Mouse (Mus musculus) neural tube, embryonic 15.5 days (tissue): ENCODE measurements around the gene Sult4a1. TPM values are rescaled to one million over a fixed set of nuclear protein-coding genes. Genes with fewer than 3 reads are reported as not detected.

Source experiments
- ATAC-seq: fragments of 200-750 bp; cut with Nextera tagmentation; 2 replicates; pipeline ENCODE4 v1.8.0; 2017; ENCODE audit warnings: mild to moderate bottlenecking, moderate TSS enrichment, moderate library complexity; ENCODE audit not compliant: low FRiP score
- H3K27ac ChIP-seq: fragments of 300-500 bp; sonication (generic); replicated peaks from 2 replicates; pipeline ENCODE4 v1.5.1; 2015; ENCODE audit warnings: mild to moderate bottlenecking, inconsistent platforms
- H3K27me3 ChIP-seq: fragments of 300-500 bp; sonication (generic); replicated peaks from 2 replicates; pipeline ENCODE4 v1.6.1; 2015; ENCODE audit warnings: inconsistent platforms
- H3K36me3 ChIP-seq: fragments of 300-500 bp; sonication (generic); 2 replicates; pipeline ENCODE4 v1.6.1; 2015; ENCODE audit warnings: inconsistent platforms
- H3K4me1 ChIP-seq: fragments of 300-500 bp; sonication (generic); 2 replicates; pipeline ENCODE4 v1.6.1; 2015; ENCODE audit warnings: inconsistent platforms
- H3K4me2 ChIP-seq: fragments of 300-500 bp; sonication (generic); 2 replicates; pipeline ENCODE4 v1.6.1; 2015; ENCODE audit warnings: inconsistent platforms, mild to moderate bottlenecking, moderate library complexity
- H3K4me3 ChIP-seq: fragments of 300-500 bp; sonication (generic); replicated peaks from 2 replicates; pipeline ENCODE4 v1.5.1; 2015; ENCODE audit warnings: mild to moderate bottlenecking, inconsistent platforms
- H3K9ac ChIP-seq: fragments of 300-500 bp; sonication (generic); replicated peaks from 2 replicates; pipeline ENCODE4 v1.6.1; 2015; ENCODE audit warnings: mild to moderate bottlenecking, inconsistent platforms
- H3K9me3 ChIP-seq: fragments of 300-500 bp; sonication (generic); replicated peaks from 2 replicates; pipeline ENCODE4 v1.6.1; 2016; ENCODE audit warnings: inconsistent platforms
- WGBS: fragments of 180-500 bp; shearing (Covaris S2); methylation state at CpG from one replicate; pipeline ENCODE4 v1.1.7; 2015; ENCODE audit warnings: mixed read lengths; 5-methylcytosine and 5-hydroxymethylcytosine counted together
- polyA plus RNA-seq: library from polyadenylated mRNA; unstranded; fragments of >200 nt; fragmentation: Nextera tagmentation; extraction: Ambion mirVana; gene quantifications from 2 replicates; pipeline ENCODE4 v1.2.1, GENCODE M21; 2015

Gene Sult4a1
- polyA plus RNA-seq, result 130 and 150 TPM in 2 replicates

GRCm38 (mm10) chr15:84105105-84105923, at the start of gene Sult4a1:
Gene Sult4a1 (minus strand): TSS chr15:84105754.
- H3K27me3 ChIP-seq, result peaks cover 27% of the 10 kb centered on the region
- 2% methylated on average over 76 of the region's 77 CpGs for WGBS
- peak within 1 kb of the TSS; percentile 67 for H3K9ac ChIP-seq
- H3K36me3 ChIP-seq, result no peaks in the 10 kb centered on the region
- peak within 1 kb of the TSS; percentile 72 for H3K4me2 ChIP-seq
- H3K4me3 ChIP-seq, result peak within 1 kb of the TSS; percentile 74
- peak; percentile 85 for ATAC-seq
- H3K9me3 ChIP-seq, result no peaks in the 10 kb centered on the region
- peaks cover 38% of the 10 kb centered on the region for H3K4me1 ChIP-seq
- peak within 1 kb of the TSS; percentile 78 for H3K27ac ChIP-seq

DNA sequence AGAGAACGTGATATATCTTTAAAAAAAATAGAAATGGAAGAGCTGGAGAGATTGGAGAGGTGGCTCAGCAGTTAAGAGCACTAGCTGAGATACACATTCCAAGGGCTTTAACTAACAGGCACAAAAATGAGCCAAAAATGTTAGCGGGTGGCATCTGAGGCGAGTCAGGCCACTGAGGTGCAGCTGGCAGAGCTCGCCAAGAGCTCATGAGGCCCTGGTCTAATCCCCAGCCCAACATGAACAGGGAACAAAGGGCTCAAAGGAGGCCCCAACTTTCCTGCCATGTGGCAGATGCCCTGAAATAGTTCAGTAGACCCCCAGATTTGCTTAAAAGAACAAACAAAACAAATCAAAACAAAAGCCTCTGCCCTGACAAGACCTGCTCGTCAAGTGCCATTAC, 35.4 kb upstream of the Sult4a1 start:
- WGBS, result 77% methylated on average over 5 of the region's 5 CpGs
- Histone ChIP-seq H3K9me3 (no peaks in the 10 kb centered on the region), H3K4me1 (0 out of 2 replicates have a peak, but pooled peaks cover 2% of the 10 kb centered on the region), H3K9ac (no peak overlapping the region), H3K36me3 (no peaks in the 10 kb centered on the region), H3K4me2 (no peak overlapping the region), H3K27me3 (no peaks in the 10 kb centered on the region), H3K4me3 (no peak overlapping the region), H3K27ac (no peak overlapping the region)
- no peak for ATAC-seq

GRCm38 (mm10) chr15:84140109-84140508, 34.6 kb upstream of the Sult4a1 start:
- no peaks in the 10 kb centered on the region for H3K36me3 ChIP-seq
- H3K27me3 ChIP-seq, result no peaks in the 10 kb centered on the region
- no peak overlapping the region for H3K4me2 ChIP-seq
- no peak overlapping the region for H3K9ac ChIP-seq
- WGBS, result 54% methylated on average over 3 of the region's 3 CpGs
- no peaks in the 10 kb centered on the region for H3K9me3 ChIP-seq
- 0 out of 2 replicates have a peak, but pooled peaks cover 2% of the 10 kb centered on the region for H3K4me1 ChIP-seq
- no peak overlapping the region for H3K27ac ChIP-seq
- no peak for ATAC-seq
- H3K4me3 ChIP-seq, result no peak overlapping the region

- 91% methylated on average over 5 of the region's 5 CpGs for WGBS
- Histone ChIP-seq H3K27ac (no peak overlapping the region), H3K36me3 (no peaks in the 10 kb centered on the region), H3K9ac (no peak overlapping the region), H3K4me1 (0 out of 2 replicates have a peak, but pooled peaks cover 2% of the 10 kb centered on the region), H3K9me3 (no peaks in the 10 kb centered on the region), H3K4me2 (no peak overlapping the region), H3K4me3 (no peak overlapping the region), H3K27me3 (no peaks in the 10 kb centered on the region)
- no peak for ATAC-seq
These were observed 34.0 kb upstream of the Sult4a1 start for GRCm38 (mm10) chr15:84139592-84140005.

DNA sequence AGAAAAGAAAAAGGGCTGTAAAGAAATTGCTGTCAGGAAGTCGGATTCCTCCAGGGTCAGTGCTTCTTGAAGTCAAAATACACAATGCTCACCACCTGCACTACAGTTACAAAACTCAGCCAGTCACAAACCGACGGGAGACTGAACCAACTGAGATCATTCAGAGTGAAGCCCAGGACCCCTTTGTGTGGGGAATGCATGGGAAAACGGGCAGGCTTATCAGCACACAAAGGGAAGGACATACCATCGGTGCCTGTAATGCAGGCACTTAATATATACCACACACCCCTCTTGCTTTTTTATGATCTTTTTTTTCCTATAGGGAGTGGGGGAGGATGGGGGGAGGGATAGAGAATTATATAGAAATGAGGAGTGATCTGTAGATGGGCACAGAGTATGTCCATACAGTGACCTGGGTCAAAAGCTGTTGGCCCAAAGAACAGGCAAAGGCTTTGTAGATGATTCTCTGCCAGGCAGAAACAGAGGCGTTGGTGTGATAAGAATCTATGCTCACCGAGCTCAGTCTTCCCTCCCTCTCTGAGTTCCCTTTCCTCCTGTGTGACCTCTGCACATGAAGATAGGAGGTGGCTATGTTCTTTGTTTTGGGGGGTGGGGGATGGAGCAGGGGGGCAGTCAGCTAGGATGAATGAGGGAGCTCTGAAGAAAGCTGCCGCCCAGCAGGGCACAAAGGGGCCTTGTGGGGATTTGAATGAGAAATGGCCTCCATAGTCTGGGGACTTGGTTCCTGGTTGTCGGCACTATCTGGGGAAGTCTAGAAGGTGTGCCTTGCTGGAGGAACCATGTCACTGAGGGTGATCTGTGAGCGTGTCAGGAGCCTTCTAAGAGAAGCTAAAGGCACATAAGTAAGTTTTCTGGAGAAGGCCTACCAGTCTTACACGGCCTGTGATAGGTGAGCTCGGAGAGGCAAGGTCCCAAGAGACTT, 31.2 kb upstream of the Sult4a1 start:
- H3K4me2 ChIP-seq, result no peak overlapping the region
- no peaks in the 10 kb centered on the region for H3K36me3 ChIP-seq
- 0 out of 2 replicates have a peak, but pooled peaks cover 2% of the 10 kb centered on the region for H3K4me1 ChIP-seq
- no peak overlapping the region for H3K27ac ChIP-seq
- H3K4me3 ChIP-seq, result no peak overlapping the region
- no peaks in the 10 kb centered on the region for H3K9me3 ChIP-seq
- no peak for ATAC-seq
- 24% methylated on average over 12 of the region's 12 CpGs for WGBS
- H3K9ac ChIP-seq, result no peak overlapping the region
- H3K27me3 ChIP-seq, result no peaks in the 10 kb centered on the region

- H3K27ac ChIP-seq, result no peak overlapping the region
- no peak overlapping the region for H3K4me2 ChIP-seq
- H3K9me3 ChIP-seq, result no peaks in the 10 kb centered on the region
- no peak overlapping the region for H3K4me3 ChIP-seq
- H3K36me3 ChIP-seq, result no peaks in the 10 kb centered on the region
- no peaks in the 10 kb centered on the region for H3K27me3 ChIP-seq
- no peak overlapping the region for H3K9ac ChIP-seq
- H3K4me1 ChIP-seq, result 0 out of 2 replicates have a peak, but pooled peaks cover 2% of the 10 kb centered on the region
- 91% methylated on average over 5 of the region's 5 CpGs for WGBS
- no peak for ATAC-seq
These were observed 29.9 kb upstream of the Sult4a1 start for GRCm38 (mm10) chr15:84135472-84135871.

- Histone ChIP-seq H3K9me3 (no peaks in the 10 kb centered on the region), H3K4me1 (no peaks in the 10 kb centered on the region), H3K9ac (no peak overlapping the region), H3K4me3 (no peak overlapping the region), H3K4me2 (no peak overlapping the region), H3K27me3 (no peaks in the 10 kb centered on the region), H3K36me3 (no peaks in the 10 kb centered on the region), H3K27ac (no peak overlapping the region)
- 84% methylated on average over 4 of the region's 4 CpGs for WGBS
- ATAC-seq, result no peak
These were observed 27.9 kb upstream of the Sult4a1 start for GRCm38 (mm10) chr15:84133440-84133839.

DNA sequence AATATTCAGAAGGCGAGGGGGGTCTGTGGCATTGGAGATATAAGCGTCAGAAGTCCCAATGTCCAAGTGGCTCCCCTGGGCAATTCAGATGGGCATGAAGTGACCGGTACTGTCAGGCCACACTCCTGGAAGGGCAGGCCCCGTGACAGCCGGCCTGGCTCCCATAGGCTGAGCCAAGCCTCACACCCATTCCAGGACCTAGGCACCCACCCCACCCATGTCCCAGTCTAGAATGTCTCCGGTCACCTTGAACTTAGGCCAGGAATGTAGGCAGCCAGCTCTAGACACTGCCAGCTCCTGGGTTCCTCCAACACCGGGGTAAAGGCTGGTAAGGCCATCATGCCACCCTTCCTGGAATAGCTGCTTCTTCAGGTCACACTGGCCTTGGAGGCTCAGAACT, 26.4 kb upstream of the Sult4a1 start:
- ATAC-seq, result no peak
- WGBS, result 96% methylated on average over 7 of the region's 7 CpGs
- Histone ChIP-seq H3K4me2 (no peak overlapping the region), H3K9me3 (no peaks in the 10 kb centered on the region), H3K27ac (no peak overlapping the region), H3K36me3 (no peaks in the 10 kb centered on the region), H3K4me3 (no peak overlapping the region), H3K27me3 (no peaks in the 10 kb centered on the region), H3K9ac (no peak overlapping the region), H3K4me1 (no peaks in the 10 kb centered on the region)

- 66% methylated on average over 16 of the region's 16 CpGs for WGBS
- Histone ChIP-seq H3K9ac (no peak overlapping the region), H3K9me3 (no peaks in the 10 kb centered on the region), H3K27me3 (no peaks in the 10 kb centered on the region), H3K36me3 (no peaks in the 10 kb centered on the region), H3K4me3 (no peak overlapping the region), H3K4me1 (no peaks in the 10 kb centered on the region), H3K4me2 (no peak overlapping the region), H3K27ac (no peak overlapping the region)
- ATAC-seq, result no peak
These were observed 25.7 kb upstream of the Sult4a1 start for GRCm38 (mm10) chr15:84131096-84131786.

DNA sequence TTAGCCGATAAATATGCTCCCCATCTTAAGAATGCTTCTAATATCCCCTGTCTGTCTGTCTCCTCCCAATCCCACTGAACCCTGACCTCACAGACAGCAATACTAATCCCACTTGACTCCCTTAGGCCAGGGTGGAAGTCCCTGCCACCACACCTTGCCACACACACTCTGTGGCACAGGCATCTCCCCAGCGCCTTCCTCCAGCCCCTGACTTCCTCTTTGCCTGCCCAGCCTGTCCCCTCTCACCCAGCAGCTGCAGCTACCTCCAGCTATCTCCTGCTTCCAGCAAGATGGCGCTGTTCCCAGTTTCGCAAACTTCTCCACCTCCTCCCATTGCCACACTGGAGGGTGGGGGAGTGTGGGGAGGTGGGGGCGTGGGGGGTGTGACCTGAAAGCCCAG, 21.3 kb upstream of the Sult4a1 start:
- 42% methylated on average over 5 of the region's 5 CpGs for WGBS
- Histone ChIP-seq H3K27ac (no peak overlapping the region), H3K36me3 (no peaks in the 10 kb centered on the region), H3K9me3 (no peaks in the 10 kb centered on the region), H3K4me3 (no peak overlapping the region), H3K4me1 (no peaks in the 10 kb centered on the region), H3K27me3 (no peaks in the 10 kb centered on the region), H3K4me2 (no peak overlapping the region), H3K9ac (no peak overlapping the region)
- ATAC-seq, result no peak

GRCm38 (mm10) chr15:84126447-84126846, 20.9 kb upstream of the Sult4a1 start:
- Histone ChIP-seq H3K9ac (no peak overlapping the region), H3K27ac (no peak overlapping the region), H3K4me2 (no peak overlapping the region), H3K4me3 (no peak overlapping the region), H3K4me1 (no peaks in the 10 kb centered on the region), H3K27me3 (no peaks in the 10 kb centered on the region), H3K36me3 (no peaks in the 10 kb centered on the region), H3K9me3 (no peaks in the 10 kb centered on the region)
- WGBS, result 82% methylated on average over 4 of the region's 4 CpGs
- no peak for ATAC-seq
